Mouse (Mus musculus): ENCODE measurements at regions not wholly inside any gene's neighbourhood (a gene's known extent, or its start where the extent isn't known, plus 50 kb on each side); places are given as distances from the start of the nearest gene placed in this dataset.

- Histone ChIP-seq H3K4me3 (ENCODE audit: insufficient read depth in 1 of 2, low read depth in 1 of 2, low read length in 2 of 2, poor library complexity in 1 of 2, severe bottlenecking in 1 of 2) (no peak overlapping the region), H3K4me1 (ENCODE audit: control insufficient read depth in 2 of 2, insufficient read depth in 2 of 2, low read length in 2 of 2, poor library complexity in 1 of 2) (no peaks in the 10 kb centered on the region), H3K27ac (ENCODE audit: insufficient read depth, low read depth, low read length, poor library complexity, severe bottlenecking) (no peak overlapping the region), H3K9me3 (ENCODE audit: control insufficient read depth, insufficient read depth, low read depth, low read length) (no peaks in the 10 kb centered on the region), H3K9ac (ENCODE audit: insufficient read depth, low read depth, low read length, poor library complexity, severe bottlenecking) (no peak overlapping the region), H3K36me3 (ENCODE audit: control insufficient read depth, insufficient read depth, low read length, poor library complexity, severe bottlenecking) (no peaks in the 10 kb centered on the region)
- TF ChIP-seq ZC3H11A (IDR thresholded peaks at IDR 0.05; ENCODE audit: borderline replicate concordance, low read depth, low read length) = no peak
- TF ChIP-seq ZNF384 (IDR thresholded peaks at IDR 0.05; ENCODE audit: low read depth, low read length) = no peak
- TF ChIP-seq HCFC1 (IDR thresholded peaks at IDR 0.05; ENCODE audit: borderline replicate concordance, insufficient read depth, low read length) = no peak
- TF ChIP-seq CHD2 (IDR thresholded peaks at IDR 0.05; ENCODE audit: low read depth, low read length) = no peak
- in situ Hi-C loops (cut with MboI; ENCODE audit: low sequenced_read_pairs in 2 of 2, unreplicated experiment in 2 of 2) = no loop called here
- DNase-seq (ENCODE audit: low read depth, low spot score) = no peak
These were observed 583.7 kb downstream of the Ebf1 start for GRCm38 (mm10) chr11:45200714-45201405.

- Histone ChIP-seq H3K36me3 (ENCODE audit: control insufficient read depth, insufficient read depth, low read length, poor library complexity, severe bottlenecking) (no peaks in the 10 kb centered on the region), H3K9ac (ENCODE audit: insufficient read depth, low read depth, low read length, poor library complexity, severe bottlenecking) (no peak overlapping the region), H3K9me3 (ENCODE audit: control insufficient read depth, insufficient read depth, low read depth, low read length) (no peaks in the 10 kb centered on the region), H3K27ac (ENCODE audit: insufficient read depth, low read depth, low read length, poor library complexity, severe bottlenecking) (no peak overlapping the region), H3K4me3 (ENCODE audit: insufficient read depth in 1 of 2, low read depth in 1 of 2, low read length in 2 of 2, poor library complexity in 1 of 2, severe bottlenecking in 1 of 2) (no peak overlapping the region), H3K4me1 (ENCODE audit: control insufficient read depth in 2 of 2, insufficient read depth in 2 of 2, low read length in 2 of 2, poor library complexity in 1 of 2) (no peaks in the 10 kb centered on the region)
- TF ChIP-seq HCFC1 (IDR thresholded peaks at IDR 0.05; ENCODE audit: borderline replicate concordance, insufficient read depth, low read length) = no peak
- in situ Hi-C loops (cut with MboI; ENCODE audit: low sequenced_read_pairs in 2 of 2, unreplicated experiment in 2 of 2) = no loop called here
- DNase-seq (ENCODE audit: low read depth, low spot score) = no peak
These were observed 586.3 kb downstream of the Ebf1 start for GRCm38 (mm10) chr11:45203446-45203845.

GRCm38 (mm10) chr11:45206611-45207525 is 589.8 kb downstream of the Ebf1 start:
- Histone ChIP-seq H3K4me3 (ENCODE audit: insufficient read depth in 1 of 2, low read depth in 1 of 2, low read length in 2 of 2, poor library complexity in 1 of 2, severe bottlenecking in 1 of 2) (no peak overlapping the region), H3K36me3 (ENCODE audit: control insufficient read depth, insufficient read depth, low read length, poor library complexity, severe bottlenecking) (no peaks in the 10 kb centered on the region), H3K4me1 (ENCODE audit: control insufficient read depth in 2 of 2, insufficient read depth in 2 of 2, low read length in 2 of 2, poor library complexity in 1 of 2) (no peaks in the 10 kb centered on the region), H3K9me3 (ENCODE audit: control insufficient read depth, insufficient read depth, low read depth, low read length) (no peaks in the 10 kb centered on the region), H3K27ac (ENCODE audit: insufficient read depth, low read depth, low read length, poor library complexity, severe bottlenecking) (no peak overlapping the region), H3K9ac (ENCODE audit: insufficient read depth, low read depth, low read length, poor library complexity, severe bottlenecking) (no peak overlapping the region)
- DNase-seq (ENCODE audit: low read depth, low spot score) = no peak
- TF ChIP-seq HCFC1 (IDR thresholded peaks at IDR 0.05; ENCODE audit: borderline replicate concordance, insufficient read depth, low read length) (no peak), ZC3H11A (IDR thresholded peaks at IDR 0.05; ENCODE audit: borderline replicate concordance, low read depth, low read length) (no peak), MAFK (IDR thresholded peaks at IDR 0.05; ENCODE audit: insufficient read depth, low read depth, low read length) (no peak), CHD2 (IDR thresholded peaks at IDR 0.05; ENCODE audit: low read depth, low read length) (no peak), ZNF384 (IDR thresholded peaks at IDR 0.05; ENCODE audit: low read depth, low read length) (no peak)
- in situ Hi-C loops (cut with MboI; ENCODE audit: low sequenced_read_pairs in 2 of 2, unreplicated experiment in 2 of 2) = no loop called here

- no peak overlapping the region for H3K4me3 ChIP-seq (ENCODE audit: insufficient read depth in 1 of 2, low read depth in 1 of 2, low read length in 2 of 2, poor library complexity in 1 of 2, severe bottlenecking in 1 of 2)
- H3K27ac ChIP-seq (ENCODE audit: insufficient read depth, low read depth, low read length, poor library complexity, severe bottlenecking) = no peak overlapping the region
- TF ChIP-seq CHD2 (IDR thresholded peaks at IDR 0.05; ENCODE audit: low read depth, low read length) (no peak), HCFC1 (IDR thresholded peaks at IDR 0.05; ENCODE audit: borderline replicate concordance, insufficient read depth, low read length) (no peak), ZC3H11A (IDR thresholded peaks at IDR 0.05; ENCODE audit: borderline replicate concordance, low read depth, low read length) (no peak), MAFK (IDR thresholded peaks at IDR 0.05; ENCODE audit: insufficient read depth, low read depth, low read length) (no peak), ZNF384 (IDR thresholded peaks at IDR 0.05; ENCODE audit: low read depth, low read length) (no peak)
- no peak for DNase-seq (ENCODE audit: low read depth, low spot score)
- no peak overlapping the region for H3K9ac ChIP-seq (ENCODE audit: insufficient read depth, low read depth, low read length, poor library complexity, severe bottlenecking)
- H3K4me1 ChIP-seq (ENCODE audit: control insufficient read depth in 2 of 2, insufficient read depth in 2 of 2, low read length in 2 of 2, poor library complexity in 1 of 2) = no peaks in the 10 kb centered on the region
- in situ Hi-C loops (cut with MboI; ENCODE audit: low sequenced_read_pairs in 2 of 2, unreplicated experiment in 2 of 2) = no loop called here
- no peaks in the 10 kb centered on the region for H3K36me3 ChIP-seq (ENCODE audit: control insufficient read depth, insufficient read depth, low read length, poor library complexity, severe bottlenecking)
- no peaks in the 10 kb centered on the region for H3K9me3 ChIP-seq (ENCODE audit: control insufficient read depth, insufficient read depth, low read depth, low read length)
These were observed 597.0 kb downstream of the Ebf1 start for GRCm38 (mm10) chr11:45214096-45214495.
